Mouse (Mus musculus) CD4-positive, CD25-positive, alpha-beta regulatory T cell, adult 4 months (primary cell): ENCODE results near the gene Asb2. TPM values are rescaled to one million over a fixed set of nuclear protein-coding genes. Genes with fewer than 3 reads are reported as not detected.

Experiments used
- polyA plus RNA-seq, 2 experiments: library from polyadenylated mRNA; unstranded; fragments of 100-300 nt; shearing (Covaris generic); gene quantifications; one replicate each; pipeline ENCODE4 v1.2.1; 2017

The Asb2 gene
- polyA plus RNA-seq, 2 experiments from 2014 or later = 25.2 to 31.4 TPM

Other genes starting within 250 kb of the Asb2 start
- not detected for gene Prima1, start 113.9 kb downstream of the Asb2 start, polyA plus RNA-seq
- gene Fam181a, start 45.0 kb downstream of the Asb2 start, polyA plus RNA-seq = not detected
- 1 to 10 TPM; 1.4 to 1.5 TPM for gene Otub2, start 32.7 kb upstream of the Asb2 start, polyA plus RNA-seq
- gene 9330161L09Rik, start 51.8 kb upstream of the Asb2 start, polyA plus RNA-seq = under 1 TPM in 1 of 2 experiments, not detected in 1; 0.90 TPM
- gene Ddx24, start 69.8 kb upstream of the Asb2 start, polyA plus RNA-seq = 100 to 1,000 TPM; 250 to 324 TPM
- gene Ifi27, start 78.2 kb upstream of the Asb2 start, polyA plus RNA-seq = 100 to 1,000 TPM; 343 to 436 TPM
- 1,000 to 10,000 TPM; 1,231 to 1,594 TPM for gene Ifi27l2a, start 87.7 kb upstream of the Asb2 start, polyA plus RNA-seq
- gene Ifi27l2b, start 101.2 kb upstream of the Asb2 start, polyA plus RNA-seq = under 1 TPM in 1 of 2 experiments, not detected in 1; 0.40 TPM
- under 1 TPM in 1 of 2 experiments, not detected in 1; 0.36 TPM for gene Ppp4r4, start 176.3 kb upstream of the Asb2 start, polyA plus RNA-seq